Mouse (Mus musculus) heart, postnatal 10 days (tissue): ENCODE results near the gene C3ar1. TPM values are rescaled to one million over a fixed set of nuclear protein-coding genes. Genes with fewer than 3 reads are reported as not detected.
A peak's percentile ranks its signal among the peaks of the same experiment; 100 is the strongest.

Source experiments
- DNase-seq, 2 experiments: peaks; one replicate each; pipeline ENCODE4 v3.0.0; 2021
- intact Hi-C: fragments of 180-260 bp; cut with DNase I; formaldehyde crosslinking; loops from one replicate; pipeline ENCODE4 v1.15.1; 2025
- total RNA-seq, 2 experiments: library from RNA; stranded (reverse); gene quantifications; 2 replicates each; pipeline ENCODE4 v1.2.3; 2021

Gene C3ar1
- total RNA-seq, 2 experiments from 2014 or later, result 2.9 to 3.2 TPM

DNA sequence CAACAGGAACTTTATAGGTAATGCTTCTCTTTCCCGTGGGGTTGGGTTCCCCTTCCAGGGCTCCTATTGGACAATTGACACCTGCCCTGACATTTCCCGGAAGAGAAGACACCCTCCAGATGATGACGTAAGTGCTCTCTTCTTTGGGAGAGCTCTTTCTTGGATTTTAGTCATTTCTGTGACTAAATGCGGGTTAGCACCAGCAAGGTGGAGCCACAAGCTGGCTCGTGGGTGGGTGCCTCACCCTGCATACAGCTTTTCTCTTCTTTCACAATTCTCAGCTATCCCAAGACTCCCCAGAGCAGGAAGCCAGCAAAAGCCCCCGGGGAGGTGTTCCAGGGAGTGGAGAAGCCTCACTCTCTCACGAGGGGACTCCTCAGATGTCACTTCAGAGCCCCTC, 23.1 kb downstream of the C3ar1 start:
- DNase-seq, result no peak
- intact Hi-C loops, result loop anchor here (5.0 kb wide), 1 partner anchor 39 kb away; the partner anchor contains the start of gene Necap1

GRCm38 (mm10) chr6:122828086-122828485, 27.9 kb downstream of the C3ar1 start:
- intact Hi-C loops, result no loop called here
- peak in 1 of 2 experiments; percentile 34 for DNase-seq

DNA sequence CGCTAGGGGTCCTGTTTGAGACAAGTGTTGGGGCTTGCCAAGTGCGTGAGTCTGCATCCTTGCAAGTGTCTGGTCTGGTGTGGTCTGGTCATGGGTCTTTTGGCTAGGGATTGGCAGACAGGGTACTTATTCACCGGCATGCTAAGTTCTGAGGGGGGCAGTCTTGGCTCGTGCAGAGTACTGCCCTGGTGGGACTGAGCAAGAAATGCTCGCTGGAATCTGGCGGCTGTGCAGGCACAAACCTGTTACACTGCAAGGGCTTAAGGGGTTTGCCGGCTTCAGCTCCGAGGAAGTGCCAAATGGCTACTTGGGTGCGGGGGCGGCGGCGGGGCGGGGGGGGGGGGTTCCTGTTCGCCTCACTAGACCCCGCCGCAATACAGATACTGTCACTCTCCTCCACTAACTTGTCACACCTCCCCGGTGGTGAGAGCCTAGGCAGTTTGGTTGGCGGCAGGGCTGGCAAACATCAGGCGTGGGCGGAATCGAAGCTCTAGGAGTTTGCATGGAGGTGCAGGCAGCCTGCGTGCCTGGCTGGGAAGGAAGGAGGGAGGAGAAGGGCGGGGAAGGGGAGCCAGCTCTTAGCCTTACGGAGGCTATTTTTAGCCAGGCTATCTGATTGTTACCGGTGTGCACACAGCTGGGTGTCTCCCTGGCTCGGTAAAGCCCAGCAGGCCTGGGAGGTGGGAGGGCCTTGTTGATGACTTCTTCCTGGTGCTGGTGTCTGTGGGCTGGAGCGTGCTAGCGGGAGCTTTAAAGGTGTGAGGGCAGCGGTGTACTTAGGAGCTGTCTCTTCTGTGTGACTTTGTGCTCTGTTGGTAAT, 29.8 kb downstream of the C3ar1 start:
- DNase-seq, result peak; percentile 82 to 85
- intact Hi-C loops, result no loop called here

DNA sequence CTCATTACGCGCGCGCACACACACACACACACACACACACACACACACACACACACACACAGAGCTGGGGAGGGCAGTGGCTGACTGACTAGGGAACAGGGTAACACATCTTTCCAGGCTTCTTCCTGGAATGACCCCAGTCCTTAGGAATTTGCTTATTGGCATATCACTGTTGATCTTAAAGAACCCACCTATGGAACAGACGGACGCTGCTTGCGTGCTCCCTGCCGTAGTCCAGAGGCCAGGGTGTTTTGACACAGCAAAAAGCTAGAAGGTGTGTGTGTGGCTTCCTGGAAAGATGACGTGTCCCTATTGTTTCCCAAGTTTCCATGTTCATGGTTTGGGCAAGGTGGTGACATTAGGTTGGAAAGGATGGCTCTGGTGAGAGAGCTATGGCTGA, 30.8 kb downstream of the C3ar1 start:
- intact Hi-C loops, result no loop called here
- peak; percentile 16 to 37 for DNase-seq

GRCm38 (mm10) chr6:122824086-122824485, 31.9 kb downstream of the C3ar1 start:
- DNase-seq, result peak; percentile 81 to 84
- intact Hi-C loops, result no loop called here

DNA sequence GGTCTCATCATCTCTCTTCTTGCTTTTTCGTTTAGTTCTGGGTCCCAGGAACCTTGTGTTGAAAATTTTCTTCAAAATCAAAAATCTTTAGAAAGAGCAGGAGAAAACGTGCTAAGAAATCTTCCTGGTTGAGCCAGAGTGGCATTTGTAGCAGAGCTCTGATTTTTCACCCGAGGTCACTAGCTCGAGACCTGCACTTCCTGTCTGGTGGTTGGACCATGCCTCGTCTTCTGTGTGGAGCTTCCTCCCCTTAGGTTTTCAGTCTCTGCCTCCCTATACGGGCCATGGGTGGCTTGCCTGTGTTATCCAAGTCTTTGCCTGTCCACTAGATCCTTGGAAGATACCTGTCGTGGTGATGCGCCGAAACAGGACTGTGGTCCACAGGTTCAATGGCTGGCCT, 34.1 kb downstream of the C3ar1 start:
- peak in 1 of 2 experiments; percentile 18 for DNase-seq
- intact Hi-C loops, result no loop called here

GRCm38 (mm10) chr6:122820799-122821650, 34.9 kb downstream of the C3ar1 start:
- peak; percentile 16 to 21 for DNase-seq
- intact Hi-C loops, result no loop called here

DNA sequence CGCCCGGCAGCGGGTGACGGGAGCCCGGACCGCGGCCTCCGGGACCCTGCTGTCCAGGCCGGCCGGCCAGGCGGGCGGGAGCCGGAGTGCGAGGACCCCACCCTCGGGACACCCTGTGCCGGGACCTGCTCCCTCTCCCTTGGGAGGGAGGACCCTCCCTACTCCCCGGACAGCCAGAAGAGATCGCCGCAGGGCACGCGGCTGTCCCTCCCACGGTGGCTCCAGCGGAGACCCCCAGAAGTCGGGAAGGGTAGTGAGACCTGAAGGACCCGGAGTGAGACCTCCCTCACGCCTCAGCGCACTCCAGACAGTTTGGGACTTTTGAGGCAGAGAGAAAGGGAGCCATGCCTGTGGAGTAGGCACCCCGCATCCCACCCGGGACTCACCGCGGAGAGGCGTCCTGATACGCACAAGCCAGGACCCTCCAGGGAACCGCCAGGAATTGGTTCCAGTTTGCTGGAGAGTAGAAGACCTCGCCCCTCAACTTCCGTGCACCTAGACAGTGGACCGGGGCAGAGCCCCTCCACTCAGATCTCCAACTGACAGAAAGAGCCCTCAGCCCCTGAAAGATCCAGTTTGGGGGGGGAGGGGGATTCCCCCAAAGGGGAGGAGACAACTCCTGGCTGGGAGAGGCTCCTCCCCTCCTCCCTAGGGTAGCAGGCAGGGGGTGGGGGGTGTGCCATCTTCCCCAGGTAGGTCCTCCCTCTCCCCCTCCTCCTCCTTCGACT, 35.7 kb downstream of the C3ar1 start:
- intact Hi-C loops, result no loop called here
- peak; percentile 45 to 60 for DNase-seq

- DNase-seq, result peak; percentile 80 to 85
These were observed 36.5 kb downstream of the C3ar1 start, which contains the start of gene Foxj2 for GRCm38 (mm10) chr6:122819306-122820070. Foxj2 (plus strand) TSS chr6:122819914.

GRCm38 (mm10) chr6:122813640-122814039, 42.3 kb downstream of the C3ar1 start:
- DNase-seq, result no peak
- intact Hi-C loops, result no loop called here

More at GRCm38 (mm10) chr6:122819306-122820070, 36.5 kb downstream of the C3ar1 start, which contains the start of gene Foxj2:
- intact Hi-C loops, result loop anchor here (1.0 kb wide), 1 partner anchor 8 kb away; no protein-coding TSS in a partner anchor

DNA sequence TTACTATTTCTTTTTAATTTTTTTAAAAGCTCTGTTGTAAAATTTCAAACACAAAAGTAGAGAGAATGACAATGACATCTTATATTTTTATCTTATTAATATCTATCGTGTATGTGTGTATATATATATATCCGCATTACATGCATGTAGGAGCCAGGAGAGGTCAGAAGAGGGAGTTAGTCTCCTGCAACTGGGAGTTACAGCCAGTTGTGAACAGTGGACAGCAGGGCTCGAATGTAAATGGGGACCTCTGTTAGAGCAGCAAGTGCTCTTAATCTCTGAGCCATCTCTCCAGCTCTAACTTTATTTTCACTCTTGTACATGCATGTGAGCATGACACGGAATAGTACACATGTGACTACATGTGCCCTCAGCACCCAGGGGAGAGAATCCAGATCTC, 43.2 kb downstream of the C3ar1 start:
- no peak for DNase-seq
- intact Hi-C loops, result no loop called here

DNA sequence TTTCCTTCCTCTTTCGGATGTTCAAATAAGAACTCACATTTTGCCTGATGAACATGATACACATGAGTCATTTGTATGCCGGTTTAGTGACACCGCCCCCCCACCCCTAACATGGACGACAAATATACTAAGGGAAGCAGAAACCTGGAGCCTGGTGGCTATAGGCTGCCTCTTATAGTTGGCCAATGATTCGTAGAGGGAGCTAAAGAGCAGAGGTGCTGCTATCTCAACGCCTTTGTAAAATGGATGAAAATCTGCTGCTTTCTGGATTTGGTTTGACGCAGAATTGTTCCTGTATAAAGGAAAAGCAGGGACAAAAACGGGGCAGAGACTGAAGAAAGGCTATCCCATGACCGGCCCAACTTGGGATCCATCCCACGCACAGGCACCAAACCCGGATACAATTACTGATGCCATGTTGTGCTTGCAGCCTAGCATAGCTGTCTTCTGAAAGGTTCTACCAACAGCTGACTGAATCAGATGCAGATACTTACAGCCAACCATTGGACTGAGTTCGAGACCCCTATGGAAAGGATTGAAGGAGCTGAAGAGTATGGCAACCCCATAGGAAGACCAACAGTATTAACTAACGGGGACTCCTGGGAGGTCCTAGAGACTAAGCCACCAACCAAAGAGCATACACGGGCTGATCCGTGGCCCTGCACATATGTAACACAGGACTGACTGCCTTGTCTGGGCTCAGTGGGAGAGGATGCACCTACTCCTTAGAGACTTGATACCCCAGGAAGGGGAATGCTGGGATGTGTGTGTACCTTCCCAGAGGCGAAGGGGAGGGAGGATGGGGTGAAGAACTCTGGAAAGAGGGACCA, 44.0 kb downstream of the C3ar1 start:
- intact Hi-C loops, result loop anchor here (1.0 to 2.0 kb wide), 2 partner anchors 7 to 63 kb away; partner anchors contain the start of genes Foxj2 and Necap1
- DNase-seq, result peak; percentile 54 to 57

GRCm38 (mm10) chr6:122811280-122811652, 44.7 kb downstream of the C3ar1 start:
- DNase-seq, result peak; percentile 95 to 96
- intact Hi-C loops, result loop anchor here (1.0 to 2.0 kb wide), 2 partner anchors 8 to 64 kb away; partner anchors contain the start of genes Foxj2 and Necap1

DNA sequence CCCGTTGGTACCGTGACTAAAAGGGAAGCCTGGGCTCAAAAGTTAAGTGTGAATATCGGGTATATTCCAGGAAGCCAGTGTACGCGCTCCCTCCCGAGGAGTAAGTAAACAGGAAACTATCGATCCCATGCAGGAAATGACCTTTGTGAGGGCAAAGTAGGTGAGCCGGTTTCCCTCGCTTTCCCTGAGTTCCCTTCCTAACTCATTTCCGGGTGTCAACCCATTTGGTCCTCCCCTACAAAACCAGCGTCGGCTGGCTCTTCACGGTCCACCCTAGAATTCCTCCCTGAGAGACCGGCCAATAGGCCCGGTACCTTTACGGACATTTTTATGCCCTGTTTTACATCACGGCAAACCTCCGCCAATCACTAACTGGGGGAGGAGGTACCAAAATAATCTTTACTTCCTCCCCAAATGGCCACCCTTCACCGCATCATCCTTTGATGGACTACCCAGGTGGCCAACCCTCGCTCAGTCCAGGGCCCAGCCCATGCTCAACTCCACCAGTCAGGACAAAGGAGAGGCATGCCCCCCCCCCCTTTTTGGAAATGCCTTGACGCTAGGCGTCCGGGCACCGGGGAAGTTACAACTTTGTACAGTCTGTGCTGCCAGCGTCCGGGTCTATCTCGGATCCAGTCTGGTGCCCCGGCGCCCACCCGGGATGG, 45.2 kb downstream of the C3ar1 start:
- peak; percentile 98 to 99 for DNase-seq
- intact Hi-C loops, result loop anchor here (1.0 to 2.0 kb wide), 2 partner anchors 9 to 64 kb away; partner anchors contain the start of genes Foxj2 and Necap1

DNA sequence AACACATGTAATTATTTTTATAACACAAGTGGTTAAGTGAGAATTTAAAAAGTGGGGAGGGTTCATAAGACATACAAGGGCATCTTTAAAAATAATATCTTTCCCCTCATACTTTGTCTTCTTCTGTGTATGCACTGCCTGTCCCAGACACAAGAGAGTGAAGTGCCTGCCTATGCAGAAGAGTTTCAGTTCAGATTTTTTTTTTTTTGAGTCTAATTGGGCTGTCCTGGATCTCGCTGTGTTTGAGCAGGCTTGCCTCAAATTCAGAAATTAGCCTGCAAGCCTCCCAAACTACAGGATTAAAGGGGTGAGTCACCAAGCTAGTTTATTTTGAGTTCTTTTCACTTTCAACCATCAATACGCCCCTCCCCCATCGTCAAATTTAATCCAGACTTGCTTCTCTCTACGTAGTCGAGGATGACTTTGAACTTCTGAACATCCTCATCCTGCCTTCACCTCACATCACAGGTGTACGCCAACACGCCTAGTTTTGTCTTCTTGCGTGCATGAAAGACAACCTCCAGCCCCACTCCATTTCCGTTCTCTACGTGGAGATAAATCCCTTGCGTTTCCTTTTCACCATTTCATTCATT, 45.8 kb downstream of the C3ar1 start:
- intact Hi-C loops, result loop anchor here (2.0 kb wide), 1 partner anchor 65 kb away; the partner anchor contains the start of gene Necap1
- no peak for DNase-seq

DNA sequence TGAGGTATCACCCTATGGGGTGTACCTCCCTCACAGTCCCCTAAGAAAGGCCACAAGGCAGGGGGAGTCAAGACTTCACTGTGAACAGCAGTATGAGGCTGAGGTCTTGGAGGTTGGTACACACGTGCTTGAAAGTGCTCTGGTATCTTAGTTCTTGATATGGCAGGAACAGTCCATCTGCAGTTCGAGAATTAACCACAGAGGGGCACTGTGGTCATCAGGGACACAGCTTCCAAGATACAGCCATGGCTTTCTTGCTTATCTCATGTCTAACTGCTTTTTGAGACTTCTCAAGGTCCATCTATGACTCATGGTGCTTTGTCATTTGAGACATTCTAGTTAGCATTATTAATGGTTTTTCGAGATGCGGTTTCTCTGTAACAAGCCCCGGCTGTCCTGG, 51.5 kb downstream of the C3ar1 start:
- DNase-seq, result peak; percentile 83 to 91
- intact Hi-C loops, result loop anchor here (5.0 kb wide), 1 partner anchor 68 kb away; the partner anchor contains the start of gene Necap1

DNA sequence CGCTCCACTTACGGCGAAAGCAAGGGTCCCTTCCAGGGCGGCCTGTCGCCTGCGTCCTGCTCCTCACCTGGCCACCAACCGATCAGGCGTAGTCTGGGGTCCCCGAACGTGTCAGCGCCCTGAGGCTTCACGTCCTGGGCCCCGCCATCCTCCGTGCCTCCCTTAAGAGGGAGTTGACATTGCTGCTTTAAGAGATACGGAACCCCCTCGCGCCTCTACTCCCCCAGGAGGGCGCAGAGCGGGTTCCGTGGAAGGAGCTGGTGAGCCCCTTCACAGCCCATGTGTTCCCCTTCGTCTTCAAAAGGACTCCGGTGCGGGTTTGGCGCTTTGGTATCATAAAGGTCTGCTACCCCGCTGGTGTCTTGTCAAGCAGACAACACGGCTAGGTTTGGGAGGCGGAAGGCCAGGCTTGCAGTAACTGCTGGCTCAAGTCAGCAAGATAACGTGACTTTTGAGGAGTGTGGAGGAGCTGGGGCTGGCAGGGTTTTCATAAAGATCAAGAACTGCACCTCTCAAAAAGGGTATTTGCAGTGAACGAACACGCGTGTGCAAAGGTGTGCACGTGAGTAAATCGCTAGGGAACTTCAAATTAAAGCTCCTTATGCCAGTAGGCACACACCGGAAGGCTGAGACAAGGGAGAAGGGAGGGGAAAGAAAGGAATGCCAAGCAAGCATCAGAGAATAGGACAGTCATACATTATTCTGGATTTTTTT, 54.0 kb downstream of the C3ar1 start:
- intact Hi-C loops, result loop anchor here (5.0 kb wide), 1 partner anchor 70 kb away; the partner anchor contains the start of gene Necap1
- peak; percentile 49 to 53 for DNase-seq
